Mouse (Mus musculus) cerebellum, adult 11 months (tissue): ENCODE data around the gene Sstr5.

Experiments
- DNase-seq: peaks from one replicate; pipeline ENCODE4 v3.0.0; 2022

The Sstr5 gene

DNA sequence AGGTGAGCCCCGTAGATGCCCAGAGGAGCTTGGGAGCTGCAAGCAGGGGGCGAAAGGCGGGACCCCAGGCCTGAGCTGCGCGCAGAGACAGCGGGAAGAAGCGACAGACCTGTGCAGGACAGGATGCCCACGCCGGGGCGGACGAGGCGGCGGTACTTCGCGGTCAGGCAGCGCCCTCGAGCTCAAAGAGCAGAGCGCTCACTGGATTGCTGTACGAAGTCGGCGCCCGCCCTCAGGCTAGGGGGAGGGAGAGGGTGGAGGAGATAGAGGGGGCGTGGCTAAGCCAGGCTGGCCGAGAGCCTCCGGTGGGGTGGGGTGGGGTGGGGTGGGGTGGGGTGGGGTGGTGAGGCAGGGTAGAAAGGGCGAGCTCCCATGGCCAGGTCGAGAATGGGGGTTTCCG lies at the start of gene Sstr5:
TSS of gene Sstr5 (minus strand) at position 276 of the 400 bp plus-strand sequence.
- DNase-seq = no peak

DNA sequence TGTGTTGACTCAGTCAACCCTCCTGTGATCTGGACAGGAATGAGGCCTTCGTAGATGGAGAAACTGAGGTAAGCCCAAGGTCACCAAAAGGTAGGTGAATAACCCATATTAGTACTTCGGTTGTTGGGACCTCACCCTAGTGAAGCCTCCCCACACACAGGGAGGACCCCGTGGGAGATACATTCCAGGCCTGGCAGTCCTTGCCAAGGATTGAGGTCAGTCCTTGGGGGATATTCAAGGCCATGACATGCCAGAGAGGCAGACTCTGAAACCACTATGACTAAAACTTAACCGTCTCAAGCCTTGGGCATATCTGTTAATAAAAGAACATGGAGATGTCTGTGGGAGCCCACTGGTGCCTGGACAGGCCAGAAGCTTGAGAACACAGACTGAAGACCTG lies 44.7 kb upstream of the Sstr5 start:
- DNase-seq = no peak

DNA sequence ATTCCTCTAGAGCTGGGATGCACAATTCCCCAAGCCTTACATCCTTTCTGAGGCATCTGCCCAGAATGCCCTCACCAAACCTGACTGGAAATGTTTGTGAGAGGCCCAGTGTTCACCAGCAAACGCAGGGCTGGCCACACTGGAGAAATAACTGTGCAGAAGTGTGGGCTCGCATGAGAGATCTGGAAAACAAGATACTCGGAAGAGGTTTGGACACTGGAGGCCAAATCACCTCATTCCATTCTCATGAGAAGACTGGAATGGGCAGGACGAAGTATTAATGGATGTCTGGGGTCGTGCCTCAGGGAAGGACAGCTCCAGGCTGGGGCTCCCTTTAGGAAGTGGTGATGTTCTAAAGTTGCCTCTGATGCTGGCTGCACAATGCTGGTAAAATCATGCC lies 43.6 kb upstream of the Sstr5 start:
- DNase-seq = no peak

DNA sequence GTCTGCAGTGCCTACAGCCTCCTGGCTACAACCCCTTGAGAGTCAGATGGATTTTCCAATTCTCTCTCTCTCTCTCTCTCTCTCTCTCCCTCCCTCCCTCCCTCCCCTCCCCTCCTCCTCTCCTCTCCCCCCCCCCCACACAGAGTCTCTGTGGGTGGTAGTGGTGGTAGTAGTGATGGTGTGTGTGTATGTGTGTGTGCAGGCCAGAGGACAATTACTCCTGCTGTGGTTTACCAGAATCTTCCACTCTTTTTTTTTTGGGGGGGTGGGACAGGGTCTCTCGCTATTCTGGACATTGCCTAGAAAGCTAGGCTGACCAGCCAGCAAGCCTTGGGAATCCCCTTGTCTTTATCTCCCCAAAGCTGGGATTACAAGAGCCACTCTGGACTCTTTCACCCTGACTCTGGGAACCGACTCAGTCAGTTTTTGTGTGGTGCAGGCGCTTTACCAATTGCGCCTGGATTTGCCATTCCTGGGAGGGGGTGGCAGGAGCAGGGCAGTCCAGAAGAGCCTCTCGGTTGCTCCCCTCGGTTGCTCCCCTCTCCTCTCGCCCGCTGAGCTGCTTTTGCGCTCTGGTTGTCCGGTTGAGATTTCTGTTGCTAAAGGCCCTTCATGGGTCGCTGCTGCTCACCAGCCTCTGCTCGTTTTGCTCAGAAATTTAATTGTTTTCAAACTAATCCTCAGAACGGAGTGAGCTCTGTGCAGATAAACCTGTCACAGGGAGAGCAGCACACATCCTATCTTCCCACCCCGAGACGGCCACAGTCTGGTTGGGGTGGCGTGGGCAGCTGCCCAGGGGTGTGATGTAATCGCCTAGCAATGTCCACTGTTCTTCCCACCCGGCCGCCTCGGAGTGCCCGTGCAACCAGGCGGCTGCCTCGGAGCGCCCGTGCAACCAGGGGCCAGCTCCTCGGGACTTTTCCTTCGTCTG lies 42.1 kb upstream of the Sstr5 start:
- DNase-seq = no peak

DNA sequence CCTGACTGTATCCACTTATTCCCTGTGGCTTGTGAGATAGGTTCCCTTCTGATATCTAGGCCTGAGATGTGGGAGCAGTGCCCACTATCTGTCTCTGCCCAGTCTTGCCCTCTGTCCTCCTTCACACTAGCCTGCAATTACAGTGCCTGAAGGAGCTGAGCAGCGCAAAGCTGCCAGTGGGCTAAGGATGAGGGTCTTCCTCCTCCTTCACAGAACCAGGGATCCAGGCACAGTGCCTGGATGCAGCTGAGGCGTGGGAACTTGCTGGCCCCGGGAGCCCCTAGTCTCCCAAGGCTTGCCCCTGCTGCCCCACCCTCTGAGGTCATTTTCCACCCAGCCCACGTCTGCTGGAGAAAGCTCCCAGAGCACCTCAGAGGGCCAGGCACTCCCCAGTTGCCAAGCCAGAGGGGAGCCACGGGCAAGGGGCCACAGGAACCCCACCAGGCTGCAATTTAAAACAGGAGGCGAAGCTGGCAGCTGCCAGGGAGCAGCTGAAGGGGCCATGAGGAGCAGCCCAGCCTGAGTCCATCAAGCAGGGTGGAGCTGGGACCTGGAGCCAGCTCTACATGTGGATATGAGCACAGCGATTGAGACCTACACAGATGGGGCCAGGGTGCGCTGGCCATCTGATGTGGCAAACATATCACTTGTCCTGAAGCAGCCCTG lies 33.4 kb upstream of the Sstr5 start:
- DNase-seq = no peak

DNA sequence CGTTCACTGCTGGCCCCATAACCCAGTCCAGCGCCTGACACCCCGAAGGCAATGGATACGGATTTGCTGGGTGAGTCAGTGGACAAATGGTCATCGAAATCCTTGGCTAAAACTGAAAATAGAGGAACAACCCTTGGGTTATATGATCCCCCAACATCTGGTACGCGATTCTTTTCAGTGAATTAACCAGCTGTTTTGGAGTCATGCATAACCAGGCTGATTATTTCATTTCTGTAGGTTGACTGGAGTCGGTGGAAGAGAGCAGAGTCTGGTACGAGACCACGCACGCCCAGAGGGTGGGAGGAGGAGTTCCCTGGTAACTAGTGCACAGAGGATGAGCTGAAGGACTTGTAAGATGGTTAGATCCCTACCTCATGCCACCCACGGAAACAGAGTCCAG lies 25.0 kb upstream of the Sstr5 start:
- DNase-seq = no peak

DNA sequence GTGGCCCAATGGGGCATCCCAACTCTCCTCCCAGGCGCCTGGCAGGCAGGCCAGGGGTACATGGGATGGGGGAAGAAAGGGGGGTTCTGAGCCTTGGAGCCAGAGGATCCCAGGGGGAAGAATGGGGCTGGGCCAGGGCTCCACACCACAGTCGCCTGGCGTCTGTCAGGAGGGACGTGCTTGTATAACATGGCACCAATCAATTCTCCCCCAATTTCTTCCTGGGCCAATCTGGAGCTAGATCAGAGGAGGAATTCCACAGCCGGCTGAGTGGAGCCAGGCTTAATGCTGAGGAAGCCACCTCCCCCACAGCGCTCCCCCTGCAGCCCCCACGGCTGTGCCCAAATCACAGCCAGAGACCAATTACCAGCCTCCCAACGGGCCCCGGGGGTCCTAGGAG lies 23.4 kb upstream of the Sstr5 start:
- no peak for DNase-seq

DNA sequence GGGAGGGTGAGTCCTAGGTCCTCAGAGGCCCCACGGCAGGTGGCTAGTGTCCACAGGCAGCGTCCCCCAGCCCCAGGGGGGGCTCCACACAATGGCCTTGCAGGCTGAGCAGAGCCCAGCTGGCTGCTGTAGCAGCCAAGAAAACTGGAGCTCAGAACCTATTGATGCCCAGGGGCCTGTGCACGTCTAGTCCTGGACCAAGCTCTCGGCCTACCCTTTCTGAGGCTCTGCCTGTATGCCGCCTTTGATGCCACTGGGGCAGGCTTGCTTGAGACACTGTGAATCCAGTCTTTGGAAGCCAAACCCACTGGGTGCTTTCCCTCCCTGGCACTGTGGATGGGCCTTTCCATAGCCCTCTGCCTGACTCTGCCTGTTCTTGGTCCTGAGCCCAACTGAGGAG lies 22.4 kb upstream of the Sstr5 start:
- DNase-seq = no peak

DNA sequence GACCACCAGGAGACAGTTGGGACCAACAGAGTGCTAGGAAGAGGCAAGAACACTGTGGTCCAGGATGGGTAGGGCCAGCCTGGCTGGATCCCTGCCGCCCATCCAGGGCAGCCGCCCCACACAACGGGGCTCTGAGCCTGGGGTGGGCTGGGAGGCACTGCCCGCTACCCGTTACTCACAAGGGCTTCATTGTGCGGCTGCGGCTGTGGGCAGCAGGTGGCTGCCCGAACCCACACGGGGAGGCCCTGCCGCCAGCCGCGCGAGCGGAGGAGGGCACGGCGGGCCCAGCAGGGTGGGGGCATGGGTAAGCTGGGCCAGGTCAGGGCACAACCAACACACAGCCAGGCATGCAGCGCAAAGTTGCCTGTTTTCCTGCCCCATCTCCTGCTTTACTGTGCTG lies 21.1 kb upstream of the Sstr5 start:
- peak; percentile 16 for DNase-seq

DNA sequence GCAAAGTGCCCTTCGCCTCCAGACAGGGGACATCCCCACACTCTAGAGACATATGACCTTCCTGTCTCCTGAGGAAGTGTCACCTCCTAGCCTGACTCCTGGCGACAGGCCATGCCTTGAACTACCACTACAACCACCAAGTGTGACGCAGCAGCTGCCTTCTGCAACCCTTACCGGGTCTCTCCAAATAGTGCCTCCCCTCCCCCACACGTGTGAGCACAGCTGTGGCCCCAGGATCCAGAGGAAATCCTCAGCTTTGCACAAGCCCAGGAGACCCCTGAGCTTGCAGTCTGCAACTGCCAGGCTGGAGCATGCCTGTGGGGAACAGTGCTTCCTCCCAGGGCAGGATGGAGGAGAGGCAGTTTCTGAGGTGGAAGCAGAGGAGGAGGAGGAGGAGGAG lies 19.2 kb upstream of the Sstr5 start:
- DNase-seq = no peak

DNA sequence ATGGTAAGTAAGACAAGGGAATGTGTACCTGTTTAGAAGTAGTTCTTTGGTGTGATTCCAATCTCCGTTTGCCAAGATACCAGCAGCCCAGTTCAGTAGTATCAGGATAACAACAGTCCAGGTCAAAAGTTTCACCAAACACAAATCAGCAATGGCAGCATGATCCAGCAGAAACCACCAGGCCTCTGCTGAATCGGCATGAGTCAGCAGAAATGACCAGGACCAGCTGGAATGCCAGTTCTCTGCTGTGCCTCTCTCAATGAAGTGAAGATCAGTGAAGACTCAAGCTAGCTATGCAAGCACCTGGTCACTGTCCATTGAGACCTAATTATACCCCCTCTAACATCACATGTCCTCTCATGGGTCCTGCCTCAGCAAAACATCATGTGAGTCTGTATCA lies 17.0 kb upstream of the Sstr5 start:
- DNase-seq = no peak

DNA sequence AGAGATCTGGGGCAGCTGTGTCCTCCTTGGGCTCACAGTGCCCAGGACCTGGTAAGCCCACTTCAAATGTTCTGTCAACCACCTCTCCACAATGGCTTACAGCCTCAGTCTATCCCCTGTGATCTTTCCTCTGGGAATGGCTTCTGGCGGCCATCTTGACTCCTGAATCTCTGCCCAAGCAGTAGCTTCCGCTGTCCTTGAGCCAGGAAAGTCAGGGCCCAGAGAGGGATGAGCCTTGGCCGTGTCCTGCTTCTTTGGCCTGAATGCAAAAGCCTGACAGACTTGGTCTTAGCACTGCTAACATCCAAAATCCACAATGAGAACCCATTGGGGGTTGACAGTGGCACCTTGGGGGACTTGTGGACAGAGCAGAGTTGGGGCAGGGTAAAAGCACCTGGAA lies 14.8 kb upstream of the Sstr5 start:
- DNase-seq = no peak

DNA sequence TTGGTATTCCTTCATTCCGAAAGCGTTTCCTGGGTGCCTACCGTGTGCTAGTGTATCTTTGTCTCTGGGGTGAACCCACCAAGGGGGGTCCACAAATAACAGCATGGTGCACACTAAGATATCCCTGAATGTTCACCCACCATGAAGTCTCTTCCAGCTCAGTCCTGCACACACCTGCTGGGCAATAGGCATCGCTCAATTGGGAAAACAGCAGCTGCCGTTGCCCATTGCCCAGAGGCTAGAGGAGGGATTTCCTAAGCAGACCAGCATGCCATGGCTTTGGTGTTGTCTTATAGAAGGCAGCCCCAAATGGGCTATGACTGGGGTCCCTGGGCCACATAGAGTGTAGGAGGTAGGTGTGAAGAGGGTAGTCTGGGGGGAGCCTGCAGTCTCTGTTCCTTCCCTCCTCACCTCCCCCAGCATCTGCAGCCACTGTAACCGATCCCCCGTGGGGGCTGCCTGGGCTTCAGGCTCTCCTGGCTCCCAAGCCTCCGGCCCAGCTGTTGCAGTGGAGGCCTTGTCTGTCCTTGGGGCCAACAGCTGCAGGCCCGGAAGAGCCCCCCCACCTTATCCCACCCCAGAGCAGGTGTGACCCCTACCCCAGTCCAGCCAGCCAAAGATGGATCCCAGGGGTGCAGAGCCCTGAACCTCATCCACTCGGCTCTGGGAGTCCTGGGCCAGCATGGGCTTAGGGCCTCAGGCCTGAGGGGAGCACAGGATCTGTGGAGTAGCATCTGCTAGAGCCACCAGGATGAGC lies 13.2 kb upstream of the Sstr5 start:
- DNase-seq = no peak

DNA sequence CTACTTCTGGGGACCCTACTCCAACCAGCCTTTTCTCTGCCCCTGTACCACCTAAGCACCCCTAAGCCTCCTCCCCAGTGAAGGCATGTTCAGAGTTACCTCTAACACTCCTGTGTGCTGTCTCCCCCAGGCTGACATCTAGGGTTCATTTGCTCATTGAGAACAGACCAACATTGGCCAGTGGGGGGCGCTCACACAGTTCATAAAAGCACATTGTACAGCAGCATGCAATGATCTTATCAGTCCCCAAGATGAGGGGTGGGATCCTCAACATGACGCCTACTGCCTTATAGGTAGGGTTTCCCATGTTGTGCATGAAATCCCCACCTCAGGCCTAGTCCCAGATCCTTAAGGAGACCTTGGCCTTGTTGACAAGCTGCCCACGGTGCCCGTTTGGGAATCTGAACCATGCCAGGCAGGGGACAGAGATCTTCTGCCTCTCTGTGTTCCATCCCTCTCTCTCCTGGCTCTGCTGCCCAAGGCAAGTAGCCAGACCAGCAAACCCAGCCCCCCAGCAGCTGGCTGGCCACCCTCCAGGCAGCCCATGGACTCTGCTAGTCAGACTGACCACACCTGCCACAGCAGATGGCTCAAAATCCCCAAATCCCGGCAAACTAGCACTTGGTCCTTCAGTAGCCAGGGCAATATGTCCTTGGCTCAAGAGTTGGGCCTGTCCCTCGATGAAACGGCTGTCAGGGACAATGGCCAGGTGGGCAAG lies 11.9 kb upstream of the Sstr5 start:
- DNase-seq = peak; percentile 26

DNA sequence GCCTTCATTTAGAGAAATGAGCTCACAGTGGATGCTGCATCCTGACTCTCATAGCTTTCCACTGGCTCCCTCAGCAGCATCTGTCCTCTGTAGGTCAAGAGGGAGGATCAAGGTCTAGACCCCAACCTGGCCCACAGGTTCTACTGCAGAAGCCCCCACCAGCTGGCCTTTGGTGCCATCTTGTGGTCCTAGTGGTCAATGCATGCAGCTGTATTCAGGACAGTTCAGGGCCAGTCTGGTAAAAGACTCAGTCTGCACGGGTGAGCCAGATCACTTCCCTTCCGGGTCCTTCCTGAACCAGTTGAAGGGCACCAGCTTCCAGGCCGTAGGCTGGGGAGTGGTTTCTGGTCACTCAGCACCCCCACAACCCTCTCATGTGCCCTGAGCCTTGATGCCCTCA lies 10.7 kb upstream of the Sstr5 start:
- peak; percentile 27 for DNase-seq

DNA sequence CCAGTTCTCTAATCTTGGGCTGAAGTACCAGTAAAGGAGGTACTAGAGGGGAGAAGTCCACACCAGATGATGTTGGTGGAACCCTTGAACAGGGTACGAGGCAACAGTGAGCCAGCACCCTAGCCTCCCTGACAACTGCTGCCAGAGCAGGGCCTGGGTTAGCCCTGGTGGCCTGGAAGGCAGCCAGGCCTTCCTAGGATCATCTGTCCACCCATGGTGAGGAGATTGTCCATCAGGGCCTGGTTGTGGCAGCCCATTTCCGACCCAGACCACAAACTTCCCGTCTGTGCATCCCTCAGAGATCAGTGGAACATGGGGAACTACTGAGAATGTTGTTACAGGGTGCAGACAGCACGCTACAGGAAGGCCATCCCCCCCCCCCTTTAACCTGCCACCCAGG lies 5.5 kb upstream of the Sstr5 start:
- no peak for DNase-seq

DNA sequence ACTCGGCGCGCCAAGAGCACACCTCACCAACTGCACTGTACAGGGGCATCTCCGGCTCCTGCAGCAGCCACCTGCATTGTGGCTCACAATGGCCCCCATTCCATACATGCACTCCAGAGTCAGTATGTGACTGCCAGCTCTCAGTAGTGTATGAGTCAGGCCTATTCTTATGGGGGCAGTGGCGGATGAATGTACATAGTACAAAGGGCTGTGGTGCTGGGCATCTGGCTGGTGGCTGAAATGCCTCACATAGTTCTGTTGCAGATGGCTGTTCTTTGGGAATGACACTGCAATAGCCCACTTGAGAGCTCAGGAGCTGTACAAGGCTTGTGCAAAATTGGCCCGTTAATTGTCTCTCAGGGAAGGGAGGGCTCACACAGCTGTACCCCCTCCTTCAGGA lies 15.0 kb downstream of the Sstr5 start:
- no peak for DNase-seq

DNA sequence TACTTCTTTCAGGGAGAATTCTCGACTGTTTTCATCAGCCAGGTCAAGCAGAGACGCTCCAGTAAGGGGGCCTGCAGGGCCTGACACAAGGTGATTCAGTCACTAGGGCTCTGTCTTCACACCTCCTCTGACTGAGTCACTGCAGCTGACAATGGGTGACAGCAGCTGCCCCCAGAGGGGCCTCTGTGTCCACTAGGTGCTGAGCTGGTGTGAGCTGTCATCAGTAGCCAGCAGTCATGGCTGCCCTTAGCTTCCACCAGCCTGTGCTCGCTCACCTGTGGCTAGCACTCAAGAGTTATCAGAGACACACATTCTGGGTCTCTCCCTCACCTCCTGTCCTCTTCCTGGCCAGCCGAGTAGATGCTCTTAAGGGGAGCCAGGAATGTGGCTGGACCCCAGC lies 16.3 kb downstream of the Sstr5 start:
- no peak for DNase-seq

DNA sequence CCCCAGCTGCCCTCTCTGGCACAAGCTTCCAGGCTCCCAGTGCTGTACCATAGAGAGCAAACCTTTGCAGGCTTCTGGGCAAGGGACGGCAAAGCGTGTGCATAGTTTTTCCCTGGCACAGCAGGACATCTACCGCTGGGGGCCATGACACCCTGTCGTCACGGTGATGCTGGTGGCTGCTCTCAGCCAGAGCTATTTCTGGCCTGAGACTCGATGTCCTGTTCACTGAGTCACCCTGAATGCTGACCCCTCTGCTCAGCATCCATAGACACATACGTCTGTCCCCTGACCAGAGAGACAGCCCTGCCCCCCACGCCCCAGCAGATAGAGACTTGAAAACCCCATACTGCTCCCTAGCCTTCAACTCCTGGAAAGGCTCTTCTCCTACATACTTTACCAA lies 16.9 kb downstream of the Sstr5 start:
- no peak for DNase-seq

DNA sequence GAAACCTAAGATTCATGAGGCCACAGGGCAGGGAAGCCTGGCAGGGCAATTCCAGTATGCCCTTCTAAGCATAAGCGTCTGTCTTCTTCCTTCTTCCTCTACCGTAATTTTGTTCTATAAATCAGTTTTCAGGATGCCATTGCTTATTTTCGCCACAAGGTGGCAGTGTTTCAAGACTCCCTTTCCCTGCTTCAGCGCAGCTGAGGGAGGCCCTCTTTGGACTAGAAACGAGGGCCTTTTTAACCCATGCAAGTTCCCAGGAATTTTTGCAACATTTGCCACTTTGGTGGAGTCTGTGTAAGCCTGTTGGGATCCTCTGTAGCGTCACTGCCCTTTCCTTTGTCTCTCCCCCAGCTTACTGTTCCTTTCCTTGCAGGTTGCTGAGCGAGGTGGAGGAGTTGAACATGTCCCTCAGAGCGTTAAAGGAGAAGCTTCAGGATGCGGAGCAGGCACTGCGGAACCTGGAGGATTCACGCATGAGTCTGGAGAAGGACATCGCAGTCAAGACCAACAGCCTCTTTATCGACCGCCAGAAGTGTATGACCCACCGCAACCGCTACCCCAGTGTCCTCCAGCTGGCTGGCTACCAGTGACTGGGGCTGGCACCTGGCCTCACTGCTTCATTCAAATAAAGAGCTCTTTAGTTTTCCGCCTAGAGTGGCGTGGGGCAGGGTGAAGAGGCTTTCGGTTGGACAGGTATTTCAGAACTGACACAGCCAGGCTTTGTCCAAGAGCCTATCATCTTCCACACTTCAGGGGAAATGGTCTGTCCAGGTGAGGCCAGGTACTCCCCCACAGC lies 20.9 kb downstream of the Sstr5 start:
- peak; percentile 37 for DNase-seq

DNA sequence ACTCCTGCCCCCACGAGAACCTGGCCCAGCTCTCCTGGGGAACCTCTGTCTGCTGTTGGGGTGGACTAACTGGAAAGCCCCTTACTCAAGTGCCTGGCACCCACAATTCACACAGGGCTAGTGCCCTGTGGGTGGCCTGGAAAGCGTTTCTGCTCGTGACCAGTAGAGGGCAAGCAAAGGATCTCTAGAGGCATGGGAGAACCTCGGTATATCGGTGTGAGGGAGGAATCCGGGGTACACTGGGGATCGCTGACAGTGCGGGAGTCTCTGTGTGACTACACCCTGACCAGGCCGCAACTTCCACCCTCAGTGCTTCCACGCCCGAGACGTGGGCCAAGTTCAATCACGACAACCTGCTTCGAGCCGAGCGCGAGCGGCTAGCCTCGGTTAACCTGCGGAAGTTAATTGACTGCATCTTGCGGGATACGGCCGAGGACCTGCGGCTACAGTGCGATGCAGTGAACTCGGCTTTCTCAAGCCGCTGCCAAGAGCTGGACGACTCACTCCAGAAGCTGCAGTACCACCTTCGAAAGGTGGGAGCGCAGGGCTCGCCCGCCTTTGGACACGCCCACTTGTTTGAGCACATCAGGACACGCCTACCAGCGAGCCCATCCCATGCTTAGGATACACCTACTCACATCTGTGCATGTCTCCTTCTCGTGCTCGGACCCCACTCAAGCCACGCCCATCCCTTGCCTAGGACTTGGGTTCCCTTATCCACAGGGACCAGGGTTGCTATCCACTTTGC lies 22.6 kb downstream of the Sstr5 start:
- DNase-seq = peak; percentile 15
